In genomic region chr3:84341811-84342210, GRCm38 (mm10) we compare ENCODE assay signal across 20 mouse cellular contexts. TPM values are rescaled to one million over a fixed set of nuclear protein-coding genes. Genes with fewer than 3 reads are reported as not detected.
DNase-seq lines count a peak whose midpoint lies in the region; ATAC-seq and TF ChIP-seq lines count a peak whose summit lies in the region.
"Had no signal": no experiment of that assay in that cellular context is flagged by ENCODE, and none has a peak within 500 bp of the region (broad histone marks: within the 10 kb centered on the region; RNA-seq: fewer than 3 reads in every experiment).

No protein-coding gene starts in this region.

- TF ChIP-seq CTCF in brain, embryonic 14.5 days (IDR thresholded peaks at IDR 0.05; ENCODE audit: borderline replicate concordance, extremely low read depth, insufficient read depth, insufficient read length) = no peak

- H3K4me3 ChIP-seq in forebrain, embryonic 11.5 days (ENCODE audit: low read depth, low read length) = no peak overlapping the region
- no peak overlapping the region for H3K4me3 ChIP-seq in forebrain, embryonic 13.5 days
- no peak overlapping the region for H3K4me3 ChIP-seq in limb, embryonic 10.5 days
- H3K4me3 ChIP-seq: embryonic facial prominence, embryonic 13.5 days; heart, adult 2 months; heart, embryonic 15.5 days; hindbrain, embryonic 10.5 days; limb, embryonic 12.5 days; liver, embryonic 13.5 days; neural tube, embryonic 12.5 days had no signal

- peak; percentile 45 for DNase-seq in forebrain, embryonic 11.5 days (ENCODE audit: low spot score)
- peak; percentile 12 for DNase-seq in brain, embryonic 14.5 days (ENCODE audit: low read depth)
- peak; percentile 82 to 92 for DNase-seq in kidney, adult 8-10 months
- peak; percentile 85 to 91 for DNase-seq in kidney, postnatal 25 days
- DNase-seq in layer of hippocampus, postnatal 10 days (ENCODE audit: low spot score in 2 of 2) = no peak
- DNase-seq in limb, embryonic 10.5 days (ENCODE audit: low spot score) = no peak
- DNase-seq in layer of hippocampus, postnatal 14 days (ENCODE audit: low spot score in 2 of 2) = no peak
- DNase-seq: cerebellum, adult 11-12 months; cerebellum, postnatal 36 days; heart, adult 2 months; liver, embryonic 13.5 days; retina, postnatal 1 day; right cerebral cortex, postnatal 4 days; thymus, adult 2 months had no signal

- no peaks in the 10 kb centered on the region; the same call in 1 of the 2 replicates for H3K4me1 ChIP-seq in forebrain, embryonic 11.5 days (replicated peaks; ENCODE audit: control insufficient read depth, insufficient read depth, low read length)
- H3K4me1 ChIP-seq in forebrain, embryonic 13.5 days = peaks cover 14% of the 10 kb centered on the region
- peaks cover 26% of the 10 kb centered on the region for H3K4me1 ChIP-seq in limb, embryonic 10.5 days

- H3K4me2 ChIP-seq in forebrain, embryonic 11.5 days (ENCODE audit: low read depth, low read length, severe bottlenecking) = no peak overlapping the region
- no peak overlapping the region for H3K4me2 ChIP-seq in forebrain, embryonic 13.5 days
- H3K4me2 ChIP-seq: embryonic facial prominence, embryonic 13.5 days; heart, embryonic 15.5 days; limb, embryonic 12.5 days; liver, embryonic 13.5 days; neural tube, embryonic 12.5 days had no signal

- H3K27ac ChIP-seq in forebrain, embryonic 11.5 days (ENCODE audit: low read depth, low read length) = no peak overlapping the region
- no peak overlapping the region for H3K27ac ChIP-seq in forebrain, embryonic 13.5 days
- no peak overlapping the region for H3K27ac ChIP-seq in limb, embryonic 10.5 days
- H3K27ac ChIP-seq: embryonic facial prominence, embryonic 13.5 days; heart, adult 2 months; heart, embryonic 15.5 days; hindbrain, embryonic 10.5 days; limb, embryonic 12.5 days; liver, embryonic 13.5 days; neural tube, embryonic 12.5 days had no signal

- no peak for TF ChIP-seq POLR2A in brain, embryonic 14.5 days (IDR thresholded peaks at IDR 0.05; ENCODE audit: borderline replicate concordance, extremely low read depth, insufficient read depth, insufficient read length, poor library complexity, severe bottlenecking)

- H3K27me3 ChIP-seq in forebrain, embryonic 11.5 days (ENCODE audit: control insufficient read depth, insufficient read depth, low read length) = no peaks in the 10 kb centered on the region
- 0 out of 2 replicates have a peak, but pooled peaks cover 3% of the 10 kb centered on the region for H3K27me3 ChIP-seq in forebrain, embryonic 13.5 days
- peaks cover 19% of the 10 kb centered on the region for H3K27me3 ChIP-seq in limb, embryonic 10.5 days (ENCODE audit: low read depth, poor library complexity, severe bottlenecking)
- H3K27me3 ChIP-seq: limb, embryonic 12.5 days; neural tube, embryonic 12.5 days had no signal

- H3K9me3 ChIP-seq in forebrain, embryonic 11.5 days (ENCODE audit: control insufficient read depth, low read length) = no peaks in the 10 kb centered on the region
- H3K9me3 ChIP-seq in forebrain, embryonic 13.5 days (replicated peaks) = no peaks in the 10 kb centered on the region
- H3K9me3 ChIP-seq in limb, embryonic 10.5 days (replicated peaks) = no peaks in the 10 kb centered on the region
- H3K9me3 ChIP-seq: embryonic facial prominence, embryonic 13.5 days; heart, embryonic 15.5 days; hindbrain, embryonic 10.5 days; limb, embryonic 12.5 days; liver, embryonic 13.5 days; neural tube, embryonic 12.5 days had no signal

- WGBS in forebrain, embryonic 11.5 days = 77% methylated on average over 7 of the region's 7 CpGs
- 69% methylated on average over 7 of the region's 7 CpGs for WGBS in forebrain, embryonic 13.5 days
- 66% methylated on average over 7 of the region's 7 CpGs for WGBS in limb, embryonic 10.5 days

- no peak overlapping the region for H3K9ac ChIP-seq in forebrain, embryonic 11.5 days (ENCODE audit: low read length)
- H3K9ac ChIP-seq in forebrain, embryonic 13.5 days = no peak overlapping the region
- H3K9ac ChIP-seq: embryonic facial prominence, embryonic 13.5 days; heart, embryonic 15.5 days; limb, embryonic 12.5 days; liver, embryonic 13.5 days; neural tube, embryonic 12.5 days had no signal

- H3K36me3 ChIP-seq in forebrain, embryonic 11.5 days (ENCODE audit: control insufficient read depth, insufficient read depth, low read length) = no peaks in the 10 kb centered on the region
- no peaks in the 10 kb centered on the region for H3K36me3 ChIP-seq in forebrain, embryonic 13.5 days (ENCODE audit: poor library complexity, severe bottlenecking)
- H3K36me3 ChIP-seq in limb, embryonic 10.5 days = no peaks in the 10 kb centered on the region
- H3K36me3 ChIP-seq: embryonic facial prominence, embryonic 13.5 days; heart, embryonic 15.5 days; hindbrain, embryonic 10.5 days; limb, embryonic 12.5 days; liver, embryonic 13.5 days; neural tube, embryonic 12.5 days had no signal

- ATAC-seq in forebrain, embryonic 11.5 days (replicated peaks; ENCODE audit: low FRiP score) = no peak
- ATAC-seq in forebrain, embryonic 13.5 days = no peak

RNA-seq across cellular contexts. Expression of gene Trim2, which starts 35.1 kb away (rescaled TPM):
- polyA plus RNA-seq in forebrain, embryonic 11.5 days (2014; fragmentation: Nextera tagmentation; extraction: Ambion mirVana) = 63.0 and 70.3 TPM in 2 replicates
- polyA plus RNA-seq in forebrain, embryonic 13.5 days (2015; fragmentation: Nextera tagmentation; extraction: Ambion mirVana) = 130 and 138 TPM in 2 replicates
- polyA plus RNA-seq in brain, embryonic 14.5 days (2012; rRNA removed) = 102 and 118 TPM in 2 replicates
- 100 to 1,000 TPM; 267 to 271 TPM for total RNA-seq in layer of hippocampus, postnatal 10 days (2021)
- polyA plus RNA-seq in limb, embryonic 10.5 days (2016; fragmentation: Nextera tagmentation; extraction: Ambion mirVana) = 11.3 and 13.5 TPM in 2 replicates
- total RNA-seq in layer of hippocampus, postnatal 14 days (2021) = 100 to 1,000 TPM; 329 to 334 TPM

Comparison
In these comparisons a context has a peak if more than half of its experiments do, and no peak if none do; other contexts are left out.
1. DNase-seq: peak in forebrain, embryonic 11.5 days (single experiment), brain, embryonic 14.5 days (single experiment), kidney, adult 8-10 months (2 of 2) and kidney, postnatal 25 days (2 of 2); none in layer of hippocampus, postnatal 10 days (0 of 2), limb, embryonic 10.5 days (single experiment) and layer of hippocampus, postnatal 14 days (0 of 2).